Mouse (Mus musculus): ENCODE measurements around the gene 2900011O08Rik. TPM values are rescaled to one million over a fixed set of nuclear protein-coding genes. Genes with fewer than 3 reads are reported as not detected.

Gene 2900011O08Rik
- total RNA-seq, 2 experiments from 2014 or later = not detected

GRCm38 (mm10) chr16:14004170-14004569 lies 17.8 kb downstream of the 2900011O08Rik start:
- ATAC-seq (ENCODE audit: poor library complexity, severe bottlenecking) = peak; percentile 27; the same call in 1 of the 2 replicates

DNA sequence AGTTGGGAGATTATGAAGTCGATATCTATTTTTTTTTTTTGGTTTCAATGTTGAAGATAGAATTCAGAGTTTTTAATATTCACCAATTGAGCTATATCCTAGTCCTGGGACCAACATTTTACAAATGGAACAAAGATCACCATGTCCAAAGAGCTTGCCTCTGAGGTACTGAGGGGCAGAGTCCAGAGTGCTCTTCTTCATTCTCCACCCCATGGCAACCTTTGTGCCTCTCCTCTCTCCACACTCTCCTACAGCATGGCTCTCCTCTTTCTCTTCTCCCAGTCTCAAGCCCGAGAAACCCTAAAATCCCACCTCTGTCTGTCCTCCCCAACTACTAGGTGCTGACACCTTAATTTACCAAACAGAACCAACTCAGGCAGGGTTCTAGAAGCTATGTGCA lies 18.3 kb downstream of the 2900011O08Rik start:
- ATAC-seq (ENCODE audit: poor library complexity, severe bottlenecking) = no peak

- no peak for ATAC-seq (ENCODE audit: poor library complexity, severe bottlenecking)
These were observed 18.9 kb downstream of the 2900011O08Rik start for GRCm38 (mm10) chr16:14005266-14005665.

GRCm38 (mm10) chr16:14008081-14008480 lies 21.7 kb downstream of the 2900011O08Rik start:
- ATAC-seq (ENCODE audit: poor library complexity, severe bottlenecking) = no peak

DNA sequence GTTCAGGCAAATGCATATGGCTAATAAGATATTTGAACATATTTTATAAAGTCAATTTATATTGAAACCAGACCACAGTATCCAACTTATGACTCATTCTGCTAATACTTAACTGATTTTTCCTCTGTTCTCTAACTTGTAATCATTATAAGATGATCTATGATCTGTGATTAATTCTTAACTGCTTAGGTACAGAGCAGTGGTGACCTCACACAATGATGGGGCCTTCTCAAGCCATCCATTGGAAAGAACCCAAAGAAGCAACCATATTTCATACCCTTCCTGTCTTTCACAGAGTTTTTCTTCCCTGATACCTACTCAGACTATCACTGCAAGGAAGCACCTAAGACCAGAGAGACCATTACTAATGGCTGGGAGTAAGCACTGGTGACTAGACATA lies 22.3 kb downstream of the 2900011O08Rik start:
- ATAC-seq (ENCODE audit: poor library complexity, severe bottlenecking) = no peak

GRCm38 (mm10) chr16:14009966-14010365 lies 23.6 kb downstream of the 2900011O08Rik start:
- no peak for ATAC-seq (ENCODE audit: poor library complexity, severe bottlenecking)

GRCm38 (mm10) chr16:14017306-14017705 lies 30.9 kb downstream of the 2900011O08Rik start:
- ATAC-seq (ENCODE audit: poor library complexity, severe bottlenecking) = no peak

DNA sequence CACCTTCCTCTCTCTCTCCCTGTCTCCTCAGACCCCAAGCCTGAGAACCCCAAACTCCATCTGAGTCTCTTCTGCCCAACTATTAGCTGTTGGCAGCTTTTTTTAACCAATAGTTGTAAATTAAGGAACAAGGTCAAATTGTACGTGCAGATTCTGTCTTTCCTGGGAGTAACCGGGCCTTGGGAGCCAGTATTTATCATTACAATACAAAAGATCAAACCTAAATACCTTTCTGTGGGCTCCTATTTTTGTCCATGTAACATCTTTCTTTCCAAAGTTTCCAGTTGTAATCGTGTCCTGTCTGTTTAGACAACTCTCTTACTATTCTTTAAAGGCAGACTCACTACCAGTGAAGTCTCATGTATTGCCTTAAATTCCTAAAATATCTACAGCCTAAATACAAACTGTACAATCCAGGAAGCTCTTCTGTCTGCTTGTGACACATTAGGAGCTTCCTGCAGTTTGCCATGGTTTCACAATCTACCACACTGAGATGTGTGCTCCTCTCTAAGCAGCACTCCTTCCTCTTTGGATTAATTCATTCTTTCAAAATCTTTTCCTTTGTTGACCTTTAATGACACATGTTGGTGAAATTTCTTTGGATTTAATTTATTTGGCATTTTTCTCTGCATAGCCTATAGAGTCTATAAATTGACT lies 34.9 kb downstream of the 2900011O08Rik start:
- peak; percentile 72 for ATAC-seq (ENCODE audit: poor library complexity, severe bottlenecking)

GRCm38 (mm10) chr16:14025091-14025990 lies 38.9 kb downstream of the 2900011O08Rik start:
- no peak for ATAC-seq (ENCODE audit: poor library complexity, severe bottlenecking)

- ATAC-seq (ENCODE audit: poor library complexity, severe bottlenecking) = no peak
These were observed 42.7 kb downstream of the 2900011O08Rik start for GRCm38 (mm10) chr16:14029072-14029471.

DNA sequence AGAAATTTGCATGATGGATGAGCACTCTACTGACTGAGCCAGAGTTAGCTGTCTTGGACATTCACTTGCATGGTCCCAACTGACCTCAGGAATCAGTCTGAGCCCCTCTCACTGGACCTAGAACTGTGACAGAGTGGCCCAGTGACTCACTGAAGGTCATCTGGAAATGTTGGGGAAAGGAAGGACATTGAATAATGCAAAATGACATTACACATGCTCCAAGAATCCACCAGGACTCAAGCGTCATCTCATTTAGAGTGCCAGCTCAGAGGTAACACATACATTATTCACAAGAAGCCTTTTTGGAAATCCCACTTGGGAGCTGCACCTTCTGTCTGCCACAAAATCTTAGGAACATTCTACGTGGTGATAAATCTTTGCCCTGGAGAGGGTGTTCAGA lies 43.4 kb downstream of the 2900011O08Rik start:
- ATAC-seq (ENCODE audit: poor library complexity, severe bottlenecking) = no peak

- ATAC-seq (ENCODE audit: poor library complexity, severe bottlenecking) = no peak
These were observed 44.2 kb downstream of the 2900011O08Rik start for GRCm38 (mm10) chr16:14030650-14031049.

GRCm38 (mm10) chr16:14033076-14033475 lies 46.7 kb downstream of the 2900011O08Rik start:
- ATAC-seq (ENCODE audit: poor library complexity, severe bottlenecking) = no peak

- no peak for ATAC-seq (ENCODE audit: poor library complexity, severe bottlenecking)
These were observed 56.0 kb downstream of the 2900011O08Rik start for GRCm38 (mm10) chr16:14042421-14042820.

DNA sequence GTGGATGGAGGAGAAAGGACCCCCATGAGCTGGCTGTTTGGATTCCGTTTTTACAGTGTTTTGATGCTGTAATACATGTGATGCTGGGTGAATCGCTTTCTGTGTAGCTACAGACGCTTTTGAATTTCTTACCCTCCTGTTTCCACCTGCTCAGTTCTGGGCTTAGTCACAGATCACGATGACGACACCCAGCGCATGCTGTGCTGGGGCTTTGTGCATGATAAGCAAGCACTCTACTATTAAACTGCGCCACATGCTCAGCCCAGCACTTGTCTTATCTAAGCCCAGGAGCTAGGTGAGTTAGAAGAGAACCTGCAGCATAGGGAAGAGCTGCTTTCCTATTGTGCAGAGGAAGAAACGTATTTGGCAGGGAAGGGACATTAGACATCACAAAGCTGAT lies 58.3 kb downstream of the 2900011O08Rik start:
- no peak for ATAC-seq (ENCODE audit: poor library complexity, severe bottlenecking)

DNA sequence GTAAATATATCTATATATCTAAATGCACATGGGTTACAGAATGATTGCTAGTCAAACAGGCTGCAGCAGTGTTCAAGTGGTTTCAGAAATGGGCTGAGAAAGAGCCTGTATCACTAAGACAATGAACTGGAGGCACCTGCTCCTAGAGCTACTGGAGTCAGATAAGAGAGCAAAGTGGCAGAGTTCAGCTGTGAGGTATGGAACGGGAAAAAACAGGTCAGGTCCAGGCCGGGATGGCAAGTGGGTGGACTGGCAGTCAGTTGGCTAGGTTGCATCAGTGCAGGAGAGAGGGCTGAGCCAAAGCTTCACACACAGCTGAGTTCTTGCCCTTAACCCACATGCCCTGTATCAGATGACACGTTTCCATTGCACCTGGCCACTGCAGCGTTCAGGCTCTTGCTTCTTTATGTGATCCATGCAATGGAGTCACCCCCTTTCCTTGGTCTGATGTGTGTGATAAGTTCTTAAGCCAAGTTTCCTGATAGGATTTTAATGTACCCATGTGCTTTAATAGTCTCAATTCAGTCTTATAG lies 59.9 kb downstream of the 2900011O08Rik start:
- no peak for ATAC-seq (ENCODE audit: poor library complexity, severe bottlenecking)

DNA sequence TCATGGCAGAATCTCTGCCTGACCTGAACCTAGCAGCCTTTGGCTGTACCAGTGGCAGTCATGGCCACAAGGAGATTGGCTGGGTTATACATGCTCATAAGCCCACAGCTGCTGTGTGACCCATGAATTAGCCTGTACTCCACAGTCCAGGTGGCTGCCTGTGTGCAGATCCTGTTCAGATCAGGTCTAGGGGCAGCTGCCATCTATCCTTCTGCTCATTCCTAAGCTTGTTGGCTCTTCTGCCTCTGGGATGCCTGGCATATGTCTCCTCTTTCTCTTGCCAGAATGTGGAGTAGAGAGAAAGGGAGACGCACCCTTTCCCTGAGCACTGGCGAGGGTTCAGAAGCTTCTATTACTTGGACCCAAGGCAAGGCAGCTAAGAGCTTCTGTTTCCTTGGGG lies 65.8 kb downstream of the 2900011O08Rik start:
- no peak for ATAC-seq (ENCODE audit: poor library complexity, severe bottlenecking)

DNA sequence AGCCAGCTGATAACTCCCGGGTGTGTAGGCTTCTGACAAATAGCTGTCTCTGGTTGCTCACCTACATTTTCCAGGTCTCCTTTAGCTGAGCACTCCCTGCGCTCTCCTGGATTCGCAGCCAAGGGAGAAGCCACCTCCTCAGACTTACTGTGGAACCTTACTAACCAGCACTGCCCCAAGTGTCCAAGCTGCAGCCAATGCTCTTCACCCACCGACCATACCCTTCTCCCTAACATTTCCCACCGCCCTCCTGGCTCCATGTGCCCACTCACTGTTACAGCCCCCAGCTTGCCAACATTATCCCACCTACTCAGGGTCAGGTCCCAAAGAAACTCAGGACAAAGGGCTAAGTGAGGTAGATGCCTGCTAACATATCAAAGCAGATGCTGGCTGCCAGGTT lies 66.7 kb downstream of the 2900011O08Rik start:
- no peak for ATAC-seq (ENCODE audit: poor library complexity, severe bottlenecking)

DNA sequence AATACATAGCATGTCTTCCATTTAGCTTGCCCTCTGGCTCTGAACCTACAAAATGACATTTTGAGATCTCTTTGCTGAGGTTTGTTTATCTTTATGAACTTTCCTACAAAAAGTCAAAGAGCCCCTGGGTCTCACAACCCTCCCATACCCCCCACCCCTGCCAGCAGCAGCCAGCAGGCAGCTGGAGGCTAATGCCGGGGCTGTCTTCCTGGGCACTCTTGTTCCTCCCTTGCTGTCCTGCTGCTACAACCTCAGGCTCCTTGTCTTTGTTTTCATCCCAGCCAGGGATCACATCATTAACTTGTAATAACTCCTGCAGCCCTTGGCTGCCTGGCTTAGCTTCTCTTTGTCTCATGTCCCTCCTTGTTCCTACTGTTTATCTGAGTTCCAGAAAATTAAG lies 68.9 kb downstream of the 2900011O08Rik start:
- ATAC-seq (ENCODE audit: poor library complexity, severe bottlenecking) = no peak

DNA sequence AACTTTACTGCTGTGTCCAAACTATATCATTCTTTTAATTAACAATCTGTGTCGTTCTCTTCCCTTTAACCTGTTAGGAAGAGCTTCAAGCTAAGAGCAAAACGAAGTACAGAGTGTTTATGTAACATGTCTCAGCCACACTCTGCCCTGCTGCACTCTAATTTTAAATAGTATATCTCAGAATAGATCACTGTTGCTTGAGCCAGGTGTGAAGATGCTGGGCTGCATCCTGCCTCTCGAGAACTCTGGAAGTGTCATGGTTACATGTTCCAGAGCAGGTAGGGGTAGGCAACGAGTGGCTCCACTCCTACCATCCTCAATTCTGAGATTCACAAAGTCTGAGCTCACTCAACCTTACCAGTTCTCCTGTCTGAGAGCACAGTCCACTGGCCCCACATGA lies 70.3 kb downstream of the 2900011O08Rik start:
- no peak for ATAC-seq (ENCODE audit: poor library complexity, severe bottlenecking)

DNA sequence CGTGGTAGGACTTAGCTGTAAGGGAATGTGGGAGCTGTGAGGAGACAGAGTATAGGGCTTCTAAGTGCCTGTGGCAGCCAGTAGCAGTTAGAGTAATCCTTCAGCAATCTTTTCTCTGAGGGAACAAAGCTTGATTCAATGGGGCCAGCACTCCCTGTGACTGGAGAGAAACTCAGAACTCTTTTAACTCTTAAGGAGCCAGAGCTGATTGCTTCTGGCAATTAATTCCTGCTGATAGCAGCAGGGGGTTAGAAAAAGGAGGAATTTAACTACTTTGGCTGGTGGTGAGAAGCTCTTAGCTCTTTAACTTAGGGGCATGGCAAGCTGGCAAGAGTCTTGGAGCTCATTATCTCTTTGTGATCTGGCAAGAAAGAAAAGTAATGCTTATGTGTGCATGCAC lies 72.1 kb downstream of the 2900011O08Rik start:
- ATAC-seq (ENCODE audit: poor library complexity, severe bottlenecking) = no peak
